Mouse (Mus musculus) MEL (cell line): ENCODE measurements around the gene Sema5a.

Experiments used
- CTCF ChIP-seq, 3 experiments: IDR thresholded peaks in 2 of 3; conservative IDR thresholded peaks in 1 of 3; 2 replicates each; pipeline ENCODE4 v1.5.1; 2011 to 2012; ENCODE audit warnings: low read length in 3 of 3, low read depth in 2 of 3, mild to moderate bottlenecking in 2 of 3, improper control_type of control experiment in 1 of 3, inconsistent platforms in 1 of 3, mixed read lengths in 1 of 3, moderate library complexity in 1 of 3; ENCODE audit not compliant: control insufficient read depth in 1 of 3, insufficient read depth in 1 of 3, poor library complexity in 1 of 3, severe bottlenecking in 1 of 3
- HCFC1 ChIP-seq: IDR thresholded peaks from 2 replicates; pipeline ENCODE4 v1.6.1; 2012; ENCODE audit warnings: low read depth, mild to moderate bottlenecking, inconsistent platforms, low read length, improper control_type of control experiment, moderate library complexity
- MAX ChIP-seq: IDR thresholded peaks from 2 replicates; pipeline ENCODE4 v1.6.1; 2011; ENCODE audit warnings: low read length, improper control_type of control experiment
- MYC ChIP-seq: IDR thresholded peaks from 2 replicates; pipeline ENCODE4 v1.6.1; 2011; ENCODE audit warnings: low read depth, mild to moderate bottlenecking, low read length, improper control_type of control experiment, moderate library complexity
- NRF1 ChIP-seq: IDR thresholded peaks from 2 replicates; pipeline ENCODE4 v1.6.1; 2014; ENCODE audit warnings: low read depth, mild to moderate bottlenecking, inconsistent platforms, low read length, improper control_type of control experiment, moderate library complexity; ENCODE audit not compliant: poor library complexity, insufficient read depth, severe bottlenecking
- POLR2A ChIP-seq, 2 experiments: IDR thresholded peaks; 2 replicates each; pipeline ENCODE4 v1.6.1; 2011 to 2012; ENCODE audit warnings: low read length in 2 of 2, mild to moderate bottlenecking in 2 of 2, control low read depth in 1 of 2, improper control_type of control experiment in 1 of 2, low read depth in 1 of 2, moderate library complexity in 1 of 2; ENCODE audit not compliant: control insufficient read depth in 1 of 2, insufficient read depth in 1 of 2, poor library complexity in 1 of 2

DNA sequence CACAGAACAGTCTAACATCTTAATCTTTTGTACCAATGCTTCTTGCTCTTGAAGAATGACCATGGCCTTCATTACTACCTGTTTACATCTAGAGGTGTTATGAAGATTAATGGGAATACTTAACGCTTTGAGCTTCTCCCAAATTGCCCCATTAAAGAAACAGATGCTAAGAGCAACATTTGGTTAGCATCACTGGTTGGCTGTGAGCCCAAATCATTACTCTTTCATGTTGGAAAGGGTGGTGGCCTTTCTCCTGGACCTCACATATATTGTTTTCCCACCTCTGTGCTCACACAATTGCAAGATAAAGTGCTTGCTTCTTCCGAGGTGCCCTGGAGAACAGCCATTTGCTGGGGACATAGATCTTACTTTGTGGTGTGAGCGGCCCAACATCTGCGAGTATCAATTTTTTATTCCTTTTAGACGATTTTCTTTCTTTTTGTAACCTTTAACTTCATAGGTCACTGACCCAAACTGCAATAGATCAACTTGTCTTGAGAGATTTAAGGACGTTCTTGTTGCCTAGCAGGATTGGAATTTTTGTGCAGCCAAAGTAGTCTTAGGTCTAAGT is 227.0 kb downstream of the Sema5a start:
- no peak for TF ChIP-seq CTCF (IDR thresholded peaks at IDR 0.05 in 2 of 3, conservative IDR thresholded peaks at IDR 0.05 in 1 of 3; ENCODE audit: control insufficient read depth in 1 of 3, insufficient read depth in 1 of 3, low read depth in 2 of 3, low read length in 3 of 3, poor library complexity in 1 of 3, severe bottlenecking in 1 of 3)
- no peak for TF ChIP-seq NRF1
- TF ChIP-seq HCFC1: no peak
- no peak for TF ChIP-seq POLR2A (IDR thresholded peaks at IDR 0.05; ENCODE audit: control insufficient read depth in 1 of 2, insufficient read depth in 1 of 2, low read depth in 1 of 2, low read length in 2 of 2, poor library complexity in 1 of 2)
- TF ChIP-seq MAX: no peak
- no peak for TF ChIP-seq MYC
